Mouse (Mus musculus): ENCODE measurements around the gene Clspn.

- TF ChIP-seq CTCF (IDR thresholded peaks at IDR 0.05; ENCODE audit: extremely low read depth, insufficient read depth, insufficient read length, insufficient replicate concordance) (no peak), POLR2A (IDR thresholded peaks at IDR 0.05; ENCODE audit: low read depth, low read length) (no peak)
Measured at GRCm38 (mm10) chr4:126605751-126606150, 49.0 kb downstream of the Clspn start.

Data from spleen, adult 2 months (tissue).